Mouse (Mus musculus) embryo, embryonic 11.5 days (tissue): ENCODE data around the gene Zfp346.

Experiments used
- DNase-seq: peaks from one replicate; pipeline ENCODE4 v3.0.0-alpha.2; 2012; ENCODE audit warnings: low read depth, low spot score

Gene Zfp346

GRCm38 (mm10) chr13:55152621-55153415 lies 47.7 kb downstream of the Zfp346 start, which contains the start of gene Fgfr4:
TSS of gene Fgfr4 (plus strand) at chr13:55152640.
- DNase-seq = peak; percentile 35

GRCm38 (mm10) chr13:55153951-55154350 lies 48.8 kb downstream of the Zfp346 start:
- no peak for DNase-seq

- DNase-seq = no peak
These were observed 57.3 kb downstream of the Zfp346 start for GRCm38 (mm10) chr13:55162365-55162764.

- no peak for DNase-seq
These were observed 58.4 kb downstream of the Zfp346 start for GRCm38 (mm10) chr13:55163553-55163952.

- DNase-seq = no peak
These were observed 60.8 kb downstream of the Zfp346 start for GRCm38 (mm10) chr13:55165831-55166339.

GRCm38 (mm10) chr13:55166806-55167725 lies 62.0 kb downstream of the Zfp346 start:
- no peak for DNase-seq

GRCm38 (mm10) chr13:55167798-55168197 lies 62.7 kb downstream of the Zfp346 start:
- no peak for DNase-seq

GRCm38 (mm10) chr13:55168255-55168654 lies 63.1 kb downstream of the Zfp346 start:
- no peak for DNase-seq

GRCm38 (mm10) chr13:55168958-55169369 lies 63.9 kb downstream of the Zfp346 start:
- DNase-seq = no peak

- DNase-seq = peak; percentile 36
These were observed 66.6 kb downstream of the Zfp346 start for GRCm38 (mm10) chr13:55171517-55172335.

GRCm38 (mm10) chr13:55172336-55172770 lies 67.2 kb downstream of the Zfp346 start:
- no peak for DNase-seq

GRCm38 (mm10) chr13:55174347-55174746 lies 69.2 kb downstream of the Zfp346 start:
- DNase-seq = no peak

GRCm38 (mm10) chr13:55176265-55176664 lies 71.2 kb downstream of the Zfp346 start:
- no peak for DNase-seq

GRCm38 (mm10) chr13:55177903-55178496 lies 72.9 kb downstream of the Zfp346 start:
- DNase-seq = no peak

GRCm38 (mm10) chr13:55178556-55178955 lies 73.4 kb downstream of the Zfp346 start:
- peak; percentile 71 for DNase-seq

GRCm38 (mm10) chr13:55179591-55179990 lies 74.5 kb downstream of the Zfp346 start:
- DNase-seq = no peak

GRCm38 (mm10) chr13:55181786-55182172 lies 76.7 kb downstream of the Zfp346 start:
- no peak for DNase-seq

GRCm38 (mm10) chr13:55182173-55182894 lies 77.2 kb downstream of the Zfp346 start:
- DNase-seq = peak; percentile 52

GRCm38 (mm10) chr13:55183382-55183781 lies 78.3 kb downstream of the Zfp346 start:
- DNase-seq = no peak
